Mouse (Mus musculus) heart, postnatal 0 days (tissue): Measurements from ENCODE around the gene Rab26. TPM values are rescaled to one million over a fixed set of nuclear protein-coding genes. Genes with fewer than 3 reads are reported as not detected.

Source experiments
- ATAC-seq: fragments of 200-750 bp; cut with Nextera tagmentation; 2 replicates; pipeline ENCODE4 v1.8.0; 2017; ENCODE audit warnings: low read depth, moderate number of reproducible peaks, moderate library complexity; ENCODE audit not compliant: insufficient read depth
- DNase-seq: peaks from one replicate; pipeline ENCODE4 v3.0.0-alpha.2; 2016; ENCODE audit warnings: low spot score
- H3K27ac ChIP-seq: fragments of 300-500 bp; sonication (generic); 2 replicates; pipeline ENCODE4 v1.5.1; 2014; ENCODE audit warnings: low read depth, mild to moderate bottlenecking
- H3K27me3 ChIP-seq: fragments of 300-500 bp; sonication (generic); 2 replicates; pipeline ENCODE4 v1.6.1; 2014; ENCODE audit warnings: low read length, mixed read lengths; ENCODE audit not compliant: control insufficient read depth, insufficient read depth
- H3K36me3 ChIP-seq: fragments of 300-500 bp; sonication (generic); replicated peaks from 2 replicates; pipeline ENCODE4 v1.6.1; 2014; ENCODE audit warnings: low read length, mixed read lengths; ENCODE audit not compliant: control insufficient read depth, insufficient read depth
- H3K4me1 ChIP-seq: fragments of 300-500 bp; sonication (generic); 2 replicates; pipeline ENCODE4 v1.6.1; 2014; ENCODE audit warnings: antibody characterized with exemption; ENCODE audit not compliant: control insufficient read depth, insufficient read depth
- H3K4me2 ChIP-seq: fragments of 300-500 bp; sonication (generic); 2 replicates; pipeline ENCODE4 v1.6.1; 2014; ENCODE audit warnings: low read depth, mild to moderate bottlenecking, low read length, moderate library complexity
- H3K4me3 ChIP-seq: fragments of 300-500 bp; sonication (generic); 2 replicates; pipeline ENCODE4 v1.5.1; 2014; ENCODE audit warnings: low read depth, low read length
- H3K9ac ChIP-seq: fragments of 300-500 bp; sonication (generic); replicated peaks from 2 replicates; pipeline ENCODE4 v1.6.1; 2014; ENCODE audit warnings: low read depth, low read length, mixed read lengths
- H3K9me3 ChIP-seq: fragments of 300-500 bp; sonication (generic); replicated peaks from 2 replicates; pipeline ENCODE4 v1.6.1; 2016; ENCODE audit warnings: low read length; ENCODE audit not compliant: control insufficient read depth
- CTCF ChIP-seq: IDR thresholded peaks from 2 replicates; pipeline ENCODE4 v1.5.1; 2016; ENCODE audit warnings: antibody characterized with exemption, control low read depth, low read depth
- EP300 ChIP-seq: IDR thresholded peaks from 2 replicates; pipeline ENCODE4 v1.6.1; 2016; ENCODE audit warnings: antibody characterized with exemption, low read depth
- WGBS: fragments of 180-500 bp; shearing (Covaris S2); extraction: QIAGEN DNeasy Blood & Tissue Kit; methylation state at CpG from one replicate; pipeline ENCODE4 v1.1.7; 2014; 5-methylcytosine and 5-hydroxymethylcytosine counted together
- polyA plus RNA-seq: library from polyadenylated mRNA; unstranded; fragments of >200 nt; fragmentation: Nextera tagmentation; extraction: Ambion mirVana; gene quantifications from 2 replicates; pipeline ENCODE4 v1.2.1, GENCODE M21; 2015
- total RNA-seq: library from RNA; depleted of rRNA; stranded (reverse); fragments of >200 nt; gene quantifications from 2 replicates; pipeline ENCODE4 v1.2.3, GENCODE M21; 2014; ENCODE audit warnings: low replicate concordance

The Rab26 gene
- total and polyA plus RNA-seq, 2 experiments from 2014 or later: 0.46 TPM; not detected in 1

- peak overlapping the region; percentile 59 for H3K4me3 ChIP-seq
- H3K4me2 ChIP-seq: peak overlapping the region; percentile 97
- WGBS: under 1% methylated on average over 53 of the region's 81 CpGs
- H3K9me3 ChIP-seq: no peaks in the 10 kb centered on the region
- H3K36me3 ChIP-seq: no peaks in the 10 kb centered on the region
- H3K4me1 ChIP-seq: peaks cover 11% of the 10 kb centered on the region; the same call in 1 of the 2 replicates
- TF ChIP-seq CTCF (no peak), EP300 (no peak)
- no peak for DNase-seq
- H3K27me3 ChIP-seq: peaks cover 35% of the 10 kb centered on the region
- H3K27ac ChIP-seq: no peak overlapping the region
- H3K9ac ChIP-seq: peak overlapping the region; percentile 59
- ATAC-seq: peak; percentile 34
These were observed 45.2 kb downstream of the Rab26 start for GRCm38 (mm10) chr17:24488662-24489264.

- no peak for TF ChIP-seq CTCF
- TF ChIP-seq EP300: no peak
- Histone ChIP-seq H3K4me2 (peak within 1 kb of the TSS; percentile 97), H3K4me1 (peaks cover 11% of the 10 kb centered on the region; the same call in 1 of the 2 replicates), H3K27ac (no peak within 1 kb of the TSS), H3K36me3 (no peaks in the 10 kb centered on the region), H3K27me3 (peaks cover 35% of the 10 kb centered on the region), H3K9me3 (no peaks in the 10 kb centered on the region), H3K9ac (peak within 1 kb of the TSS; percentile 59), H3K4me3 (peak within 1 kb of the TSS; percentile 59)
- DNase-seq (no peak), ATAC-seq (peak; percentile 28; the same call in 1 of the 2 replicates)
- under 1% methylated on average over 41 of the region's 45 CpGs for WGBS
These were observed 45.8 kb downstream of the Rab26 start, which contains the start of gene Caskin1 for GRCm38 (mm10) chr17:24488186-24488661. Gene Caskin1 (plus strand): TSS chr17:24488601.

GRCm38 (mm10) chr17:24485090-24485860 lies 48.7 kb downstream of the Rab26 start:
- H3K4me1 ChIP-seq: peaks cover 11% of the 10 kb centered on the region; the same call in 1 of the 2 replicates
- WGBS: 38% methylated on average over 11 of the region's 11 CpGs
- peaks cover 28% of the 10 kb centered on the region for H3K27me3 ChIP-seq
- H3K36me3 ChIP-seq: no peaks in the 10 kb centered on the region
- H3K9me3 ChIP-seq: no peaks in the 10 kb centered on the region
- DNase-seq (no peak), ATAC-seq (no peak)
- H3K4me2 ChIP-seq: no peak overlapping the region
- no peak overlapping the region for H3K9ac ChIP-seq
- TF ChIP-seq CTCF (no peak), EP300 (no peak)
- H3K27ac ChIP-seq: no peak overlapping the region
- H3K4me3 ChIP-seq: no peak overlapping the region

- no peak overlapping the region for H3K4me3 ChIP-seq
- 83% methylated on average over 3 of the region's 3 CpGs for WGBS
These were observed 50.5 kb downstream of the Rab26 start for GRCm38 (mm10) chr17:24483495-24483894.

GRCm38 (mm10) chr17:24481027-24481815 lies 52.8 kb downstream of the Rab26 start:
- Histone ChIP-seq H3K9me3 (no peaks in the 10 kb centered on the region), H3K27ac (no peak overlapping the region), H3K36me3 (peaks cover 12% of the 10 kb centered on the region), H3K9ac (no peak overlapping the region), H3K4me1 (peaks cover 5% of the 10 kb centered on the region), H3K27me3 (0 out of 2 replicates have a peak, but pooled peaks cover 3% of the 10 kb centered on the region), H3K4me3 (no peak overlapping the region), H3K4me2 (no peak overlapping the region)
- no peak for ATAC-seq
- TF ChIP-seq EP300 (no peak), CTCF (no peak)
- WGBS: 90% methylated on average over 20 of the region's 20 CpGs
- no peak for DNase-seq

More at GRCm38 (mm10) chr17:24483495-24483894, 50.5 kb downstream of the Rab26 start:
- TF ChIP-seq EP300 (no peak), CTCF (no peak)
- no peak for DNase-seq
- H3K4me2 ChIP-seq: no peak overlapping the region
- no peak overlapping the region for H3K9ac ChIP-seq
- no peak for ATAC-seq
- H3K36me3 ChIP-seq: no peaks in the 10 kb centered on the region
- peaks cover 13% of the 10 kb centered on the region for H3K27me3 ChIP-seq
- no peak overlapping the region for H3K27ac ChIP-seq
- H3K9me3 ChIP-seq: no peaks in the 10 kb centered on the region
- peaks cover 5% of the 10 kb centered on the region; the same call in 1 of the 2 replicates for H3K4me1 ChIP-seq
